Mouse (Mus musculus): Measurements from ENCODE around the gene Mllt3. TPM values are rescaled to one million over a fixed set of nuclear protein-coding genes. Genes with fewer than 3 reads are reported as not detected.

Gene Mllt3
- polyA plus RNA-seq, 1 experiment: 4.1 TPM

DNA sequence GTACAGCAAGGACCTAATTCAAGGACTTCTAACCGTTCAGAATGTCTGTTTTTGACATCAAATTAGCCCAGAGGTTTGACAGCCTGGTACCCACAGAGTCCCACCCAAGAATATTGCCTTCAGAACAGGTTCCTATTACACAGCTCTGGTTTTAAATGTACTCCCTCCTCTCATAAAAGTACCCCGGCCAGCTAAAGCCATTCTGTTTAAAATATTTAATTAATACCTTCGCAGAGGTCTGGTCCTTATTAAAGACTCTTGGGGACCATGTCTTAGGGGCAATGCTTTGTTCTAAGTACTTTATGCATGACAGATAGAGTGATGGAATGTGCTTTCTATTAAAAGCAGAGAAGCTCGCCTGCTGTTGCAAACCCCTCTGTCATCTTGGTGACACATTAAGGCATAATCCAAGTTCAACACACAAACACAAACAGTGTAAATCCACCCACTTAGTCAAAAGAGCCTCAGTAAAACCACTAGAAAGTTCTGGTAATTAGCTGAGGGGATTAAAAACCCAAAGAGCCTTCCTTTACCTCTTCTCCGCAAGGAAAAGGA is 302.0 kb downstream of the Mllt3 start:
- WGBS: 86% methylated on average over 5 of the region's 5 CpGs
- H3K4me1 ChIP-seq (ENCODE audit: control insufficient read depth, insufficient read depth, insufficient read length): no peaks in the 10 kb centered on the region
- H3K27me3 ChIP-seq (ENCODE audit: control insufficient read depth, insufficient read depth, low read length): no peaks in the 10 kb centered on the region
- H3K27ac ChIP-seq (ENCODE audit: insufficient read depth, low read length): no peak overlapping the region
- H3K36me3 ChIP-seq (ENCODE audit: control insufficient read depth, insufficient read depth, low read length): no peaks in the 10 kb centered on the region
- no peak for TF ChIP-seq POLR2A (IDR thresholded peaks at IDR 0.05; ENCODE audit: low read depth, low read length)
- no peak for TF ChIP-seq CTCF (IDR thresholded peaks at IDR 0.05; ENCODE audit: extremely low read depth, insufficient read depth, insufficient read length, insufficient replicate concordance)
- H3K4me3 ChIP-seq (ENCODE audit: extremely low read depth, insufficient read depth, insufficient read length): no peak overlapping the region
- DNase-seq (ENCODE audit: low read depth in 1 of 2, low spot score in 2 of 2): no peak

DNA sequence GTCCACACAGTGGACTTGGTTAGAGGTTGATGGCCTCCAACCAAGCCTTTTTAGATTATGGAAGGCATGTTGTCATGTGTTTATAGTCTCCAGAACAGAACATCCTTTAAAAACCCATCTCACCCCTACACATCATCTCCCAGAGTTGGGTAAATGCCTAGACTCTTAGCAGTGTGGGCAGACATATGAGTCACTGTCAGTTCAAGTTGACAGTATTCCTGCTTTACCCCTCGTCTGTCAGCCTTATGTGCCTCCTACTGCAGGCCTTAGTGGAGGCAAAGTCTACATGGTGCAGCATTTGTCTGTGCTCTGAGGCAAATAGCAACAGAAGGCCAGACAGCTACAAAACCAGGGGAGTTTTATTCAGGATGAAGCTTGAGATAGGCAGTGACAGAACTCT is 304.6 kb downstream of the Mllt3 start:
- no peak overlapping the region for H3K27ac ChIP-seq (ENCODE audit: insufficient read depth, low read length)
- no peak overlapping the region for H3K4me3 ChIP-seq (ENCODE audit: extremely low read depth, insufficient read depth, insufficient read length)
- DNase-seq (ENCODE audit: low read depth in 1 of 2, low spot score in 2 of 2): no peak
- no peaks in the 10 kb centered on the region for H3K36me3 ChIP-seq (ENCODE audit: control insufficient read depth, insufficient read depth, low read length)
- WGBS: 85% methylated on average over 1 of the region's 1 CpGs
- H3K27me3 ChIP-seq (ENCODE audit: control insufficient read depth, insufficient read depth, low read length): no peaks in the 10 kb centered on the region
- no peaks in the 10 kb centered on the region for H3K4me1 ChIP-seq (ENCODE audit: control insufficient read depth, insufficient read depth, insufficient read length)
- no peak for TF ChIP-seq CTCF (IDR thresholded peaks at IDR 0.05; ENCODE audit: extremely low read depth, insufficient read depth, insufficient read length, insufficient replicate concordance)
- TF ChIP-seq POLR2A (IDR thresholded peaks at IDR 0.05; ENCODE audit: low read depth, low read length): no peak

- WGBS: 95% methylated on average over 6 of the region's 6 CpGs
- H3K4me1 ChIP-seq (ENCODE audit: control insufficient read depth, insufficient read depth, insufficient read length): no peaks in the 10 kb centered on the region
- TF ChIP-seq POLR2A (IDR thresholded peaks at IDR 0.05; ENCODE audit: low read depth, low read length) (no peak), CTCF (IDR thresholded peaks at IDR 0.05; ENCODE audit: extremely low read depth, insufficient read depth, insufficient read length, insufficient replicate concordance) (no peak)
Observed at GRCm38 (mm10) chr4:87723448-87723847, 309.7 kb downstream of the Mllt3 start.

More at GRCm38 (mm10) chr4:87723448-87723847, 309.7 kb downstream of the Mllt3 start:
- Histone ChIP-seq H3K27ac (ENCODE audit: insufficient read depth, low read length) (no peak overlapping the region), H3K36me3 (ENCODE audit: control insufficient read depth, insufficient read depth, low read length) (no peaks in the 10 kb centered on the region), H3K27me3 (ENCODE audit: control insufficient read depth, insufficient read depth, low read length) (no peaks in the 10 kb centered on the region), H3K4me3 (ENCODE audit: extremely low read depth, insufficient read depth, insufficient read length) (no peak overlapping the region)
- DNase-seq (ENCODE audit: low read depth in 1 of 2, low spot score in 2 of 2): no peak

Other genes with a start within 250 kb of the Mllt3 start
- 4.0 and 4.7 TPM in 2 replicates for gene Focad, start 61.3 kb upstream of the Mllt3 start, polyA plus RNA-seq (2012; rRNA removed)